Mouse (Mus musculus) midbrain, embryonic 10.5 days (tissue): Measurements from ENCODE around the gene Ice2. TPM values are rescaled to one million over a fixed set of nuclear protein-coding genes. Genes with fewer than 3 reads are reported as not detected.

Experiments
- DNase-seq: peaks from one replicate; pipeline ENCODE4 v3.0.0-alpha.2; 2017; ENCODE audit warnings: low spot score
- H3K27ac ChIP-seq: fragments of 300-500 bp; sonication (generic); replicated peaks from 2 replicates; pipeline ENCODE4 v1.5.1; 2016; ENCODE audit warnings: mild to moderate bottlenecking
- H3K27me3 ChIP-seq: fragments of 300-500 bp; sonication (generic); 2 replicates; pipeline ENCODE4 v1.6.1; 2016; ENCODE audit warnings: low read depth, mild to moderate bottlenecking; ENCODE audit not compliant: poor library complexity, severe bottlenecking
- H3K36me3 ChIP-seq: fragments of 300-500 bp; sonication (generic); 2 replicates; pipeline ENCODE4 v1.6.1; 2016; ENCODE audit warnings: mild to moderate bottlenecking, moderate library complexity
- H3K4me1 ChIP-seq: fragments of 300-500 bp; sonication (generic); 2 replicates; pipeline ENCODE4 v1.6.1; 2016
- H3K4me3 ChIP-seq: fragments of 300-500 bp; sonication (generic); 2 replicates; pipeline ENCODE4 v1.5.1; 2016; ENCODE audit warnings: mild to moderate bottlenecking, moderate library complexity
- H3K9me3 ChIP-seq: fragments of 300-500 bp; sonication (generic); replicated peaks from 2 replicates; pipeline ENCODE4 v1.6.1; 2016; ENCODE audit warnings: mild to moderate bottlenecking
- WGBS: fragments of 180-500 bp; shearing (Covaris S2); methylation state at CpG from one replicate; pipeline ENCODE4 v1.1.7; 2016; 5-methylcytosine and 5-hydroxymethylcytosine counted together
- polyA plus RNA-seq: library from polyadenylated mRNA; unstranded; fragments of >200 nt; fragmentation: Nextera tagmentation; extraction: Ambion mirVana; gene quantifications from 2 replicates; pipeline ENCODE4 v1.2.1, GENCODE M21; 2016

Gene Ice2
- polyA plus RNA-seq, 1 experiment from 2014 or later = 23.2 TPM

DNA sequence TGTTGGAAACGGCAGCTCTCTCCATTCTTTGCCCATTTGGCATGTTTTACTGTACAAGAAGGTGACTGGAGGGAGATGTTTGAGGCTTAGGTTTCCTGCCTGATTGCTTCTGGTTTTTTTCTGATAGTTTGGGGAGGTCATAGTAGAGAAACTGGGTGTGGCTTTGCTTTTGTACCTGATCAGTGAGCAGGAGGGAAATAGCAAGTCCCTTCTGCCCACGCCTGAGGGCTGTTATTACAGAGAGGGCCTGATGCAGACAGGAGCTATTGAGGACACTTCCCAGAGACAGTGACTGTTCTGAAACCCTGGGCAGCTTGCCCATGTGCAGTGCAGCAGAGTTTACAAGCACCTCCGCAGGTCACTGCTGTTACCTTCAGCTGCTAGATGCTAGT is 20.1 kb upstream of the Ice2 start:
- DNase-seq = no peak
- H3K27ac ChIP-seq = no peak overlapping the region
- no peaks in the 10 kb centered on the region for H3K27me3 ChIP-seq
- 96% methylated on average over 3 of the region's 3 CpGs for WGBS
- no peaks in the 10 kb centered on the region for H3K9me3 ChIP-seq
- H3K36me3 ChIP-seq = peaks cover 5% of the 10 kb centered on the region
- H3K4me3 ChIP-seq = no peak overlapping the region
- H3K4me1 ChIP-seq = peaks cover 5% of the 10 kb centered on the region; the same call in 1 of the 2 replicates

DNA sequence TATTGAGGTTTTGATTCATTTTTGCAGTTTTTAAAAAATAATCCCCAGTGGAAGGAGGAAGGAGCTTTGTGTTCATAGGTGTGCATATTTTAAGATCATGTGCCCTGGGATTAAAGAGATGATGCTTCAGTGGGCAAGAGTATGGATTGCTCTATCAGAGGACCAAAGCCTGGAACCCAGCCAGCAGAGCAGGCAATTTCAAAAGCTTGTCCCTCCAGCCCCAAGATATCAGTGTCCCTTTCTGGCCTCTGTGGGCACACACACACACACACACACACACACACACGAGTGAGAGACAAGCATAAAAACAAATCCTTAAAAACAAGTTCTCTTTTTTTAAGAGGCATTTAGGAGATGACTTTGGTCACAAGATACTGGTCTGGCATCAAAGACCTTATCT is 17.2 kb upstream of the Ice2 start:
- no peak overlapping the region for H3K4me3 ChIP-seq
- WGBS = 83% methylated on average over 1 of the region's 1 CpGs
- H3K36me3 ChIP-seq = peaks cover 5% of the 10 kb centered on the region
- no peak for DNase-seq
- H3K9me3 ChIP-seq = no peaks in the 10 kb centered on the region
- H3K27me3 ChIP-seq = no peaks in the 10 kb centered on the region
- peaks cover 6% of the 10 kb centered on the region; the same call in 1 of the 2 replicates for H3K4me1 ChIP-seq
- H3K27ac ChIP-seq = no peak overlapping the region

DNA sequence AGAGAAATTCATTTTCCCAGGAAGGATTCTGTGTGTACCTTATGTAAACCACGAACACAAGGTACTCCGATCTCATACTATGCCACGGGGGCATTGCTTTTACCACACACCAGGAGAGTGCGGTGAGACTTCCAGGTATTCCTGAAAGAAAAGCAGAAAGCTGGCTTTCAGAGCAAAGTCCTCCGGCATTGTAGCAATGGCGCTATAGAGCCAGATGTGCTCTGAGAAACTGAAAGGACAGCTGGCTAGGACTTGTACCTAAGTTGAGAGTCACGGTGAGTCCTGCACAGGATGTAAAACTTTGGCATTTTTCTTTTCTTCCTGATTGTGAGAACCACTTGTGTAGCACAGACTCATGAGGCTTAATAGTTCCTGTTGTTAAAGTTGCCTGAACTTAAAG is 16.0 kb upstream of the Ice2 start:
- WGBS = 68% methylated on average over 7 of the region's 7 CpGs
- Histone ChIP-seq H3K4me3 (no peak overlapping the region), H3K4me1 (peaks cover 6% of the 10 kb centered on the region; the same call in 1 of the 2 replicates), H3K27ac (no peak overlapping the region), H3K27me3 (no peaks in the 10 kb centered on the region), H3K9me3 (no peaks in the 10 kb centered on the region), H3K36me3 (peaks cover 3% of the 10 kb centered on the region)
- DNase-seq = no peak

DNA sequence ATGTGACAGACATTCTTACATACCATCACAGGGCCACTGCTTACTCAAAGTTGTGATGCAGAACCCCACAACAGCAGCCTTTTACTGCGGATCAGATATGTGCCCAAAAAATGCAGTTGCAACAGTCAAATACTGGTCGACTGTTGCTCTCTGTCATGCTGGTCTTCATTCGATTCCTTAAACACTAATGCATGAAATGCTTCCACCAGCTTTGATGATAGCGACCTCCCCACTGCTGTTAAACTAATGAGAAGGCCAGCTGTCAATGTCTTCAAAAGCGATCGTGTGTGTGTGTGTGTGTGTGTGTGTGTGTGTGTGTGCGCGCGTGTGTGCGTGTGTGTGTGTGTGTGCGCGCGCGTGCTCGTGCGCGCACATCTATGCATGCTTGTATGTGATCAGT is 13.2 kb upstream of the Ice2 start:
- Histone ChIP-seq H3K9me3 (no peaks in the 10 kb centered on the region; the same call in 1 of the 2 replicates), H3K27me3 (no peaks in the 10 kb centered on the region), H3K27ac (no peak overlapping the region), H3K4me1 (peaks cover 6% of the 10 kb centered on the region; the same call in 1 of the 2 replicates), H3K36me3 (no peaks in the 10 kb centered on the region), H3K4me3 (no peak overlapping the region)
- DNase-seq = no peak
- 94% methylated on average over 17 of the region's 17 CpGs for WGBS

DNA sequence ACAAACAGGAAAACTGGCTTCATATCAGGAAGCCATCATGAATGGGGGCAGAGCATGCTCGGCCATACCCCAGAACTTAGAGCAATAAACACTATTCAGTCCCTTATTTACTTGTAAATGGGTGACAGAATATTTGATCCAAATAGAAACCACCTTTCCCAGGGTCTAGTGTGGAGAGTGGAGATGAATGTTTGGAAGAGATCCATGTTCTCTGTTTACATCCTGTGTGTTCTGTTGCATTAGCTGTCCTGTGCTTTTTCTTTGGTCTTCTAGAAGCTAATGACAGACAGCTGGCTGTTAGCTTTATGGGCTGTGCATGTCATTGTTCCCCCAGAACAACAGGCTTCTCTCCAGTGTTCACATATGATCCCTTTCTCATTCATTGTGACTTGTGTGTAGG is 12.8 kb upstream of the Ice2 start:
- 80% methylated on average over 1 of the region's 1 CpGs for WGBS

DNA sequence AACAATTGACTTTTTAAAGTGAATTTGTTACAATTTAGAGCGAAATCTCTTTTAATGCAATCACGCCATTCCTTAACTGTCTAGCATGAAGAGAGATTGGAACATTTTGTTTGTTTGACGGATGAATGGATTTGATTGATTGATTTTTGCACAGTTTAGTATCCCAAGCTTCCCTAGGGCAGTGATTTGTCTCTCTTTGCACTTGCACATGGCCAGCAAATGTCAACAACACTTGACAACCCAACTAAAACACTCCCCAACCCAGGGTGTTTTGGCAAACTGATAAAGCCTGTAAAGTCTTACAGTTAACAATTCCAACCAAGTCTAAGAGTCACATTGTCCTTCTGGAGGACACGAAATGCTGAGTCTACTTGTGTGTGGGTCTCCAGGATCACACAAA is 10.4 kb upstream of the Ice2 start:
- Histone ChIP-seq H3K27ac (no peak overlapping the region), H3K4me1 (peaks cover 6% of the 10 kb centered on the region; the same call in 1 of the 2 replicates), H3K27me3 (no peaks in the 10 kb centered on the region), H3K9me3 (no peaks in the 10 kb centered on the region; the same call in 1 of the 2 replicates), H3K36me3 (no peaks in the 10 kb centered on the region), H3K4me3 (no peak overlapping the region)
- WGBS = 91% methylated on average over 4 of the region's 4 CpGs
- DNase-seq = no peak

More for the DNA sequence above, 12.8 kb upstream of the Ice2 start:
- Histone ChIP-seq H3K4me1 (peaks cover 6% of the 10 kb centered on the region; the same call in 1 of the 2 replicates), H3K9me3 (no peaks in the 10 kb centered on the region; the same call in 1 of the 2 replicates), H3K27me3 (no peaks in the 10 kb centered on the region), H3K4me3 (no peak overlapping the region), H3K36me3 (no peaks in the 10 kb centered on the region), H3K27ac (no peak overlapping the region)
- no peak for DNase-seq

DNA sequence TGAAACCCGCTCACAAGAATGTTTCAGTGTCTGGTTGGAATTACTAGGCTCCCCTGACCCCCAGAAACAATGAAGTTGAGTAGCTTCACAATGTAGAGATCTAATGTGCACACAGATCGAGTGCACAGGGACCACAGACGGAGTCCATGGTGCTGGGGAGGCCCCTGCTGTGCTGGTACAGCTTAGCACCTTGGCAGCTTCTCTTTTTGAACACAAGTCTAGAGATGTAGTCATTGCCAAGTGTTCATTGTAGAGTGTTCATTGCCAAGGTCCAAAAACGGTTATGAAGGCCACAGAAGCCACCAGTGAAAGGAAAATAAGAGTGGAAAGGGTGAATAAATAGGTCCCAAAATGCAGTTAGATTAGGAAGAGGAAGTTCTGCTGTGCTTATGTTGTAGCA is 7.1 kb upstream of the Ice2 start:
- 77% methylated on average over 4 of the region's 4 CpGs for WGBS
- H3K27ac ChIP-seq = no peak overlapping the region
- H3K27me3 ChIP-seq = no peaks in the 10 kb centered on the region
- no peak overlapping the region for H3K4me3 ChIP-seq
- DNase-seq = no peak
- no peaks in the 10 kb centered on the region for H3K36me3 ChIP-seq
- no peaks in the 10 kb centered on the region; the same call in 1 of the 2 replicates for H3K9me3 ChIP-seq
- no peaks in the 10 kb centered on the region for H3K4me1 ChIP-seq

DNA sequence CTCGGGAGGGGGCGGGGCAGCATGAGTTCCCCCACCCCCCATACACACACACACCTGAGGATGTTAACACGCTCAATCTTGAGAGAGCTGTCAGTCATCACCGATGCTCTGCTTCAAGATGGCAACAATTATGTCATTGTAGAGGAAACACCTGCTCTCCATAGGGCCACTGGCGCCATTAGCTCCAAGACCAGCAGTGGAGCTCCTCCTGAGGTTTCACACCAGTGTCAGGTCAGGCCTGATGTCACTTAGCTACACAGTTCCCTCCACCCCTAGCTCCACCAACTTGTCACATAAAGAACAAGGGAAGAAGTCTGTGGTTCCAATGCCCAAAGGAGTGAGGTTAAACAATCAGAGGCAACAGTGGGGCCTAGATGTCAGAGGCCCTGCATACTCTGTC is 3.5 kb upstream of the Ice2 start:
- Histone ChIP-seq H3K4me1 (peaks cover 17% of the 10 kb centered on the region), H3K36me3 (no peaks in the 10 kb centered on the region), H3K27ac (no peak overlapping the region), H3K27me3 (no peaks in the 10 kb centered on the region), H3K4me3 (no peak overlapping the region), H3K9me3 (no peaks in the 10 kb centered on the region)
- 87% methylated on average over 5 of the region's 5 CpGs for WGBS
- no peak for DNase-seq

DNA sequence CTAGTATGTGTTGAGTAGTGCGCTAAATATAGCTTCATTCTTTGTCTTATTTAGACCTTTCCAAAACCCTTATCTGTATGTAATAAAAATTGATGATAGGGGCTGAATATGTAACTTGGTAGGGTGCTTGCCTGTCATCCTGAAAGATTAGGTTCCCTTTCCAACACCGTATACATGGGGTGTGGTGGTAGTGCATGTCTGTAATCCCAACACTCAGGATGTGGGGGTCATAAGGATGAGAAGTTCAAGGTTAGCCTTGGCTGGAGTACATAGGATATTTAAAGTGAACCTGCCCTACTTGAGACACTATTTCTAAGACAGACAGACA is 310 bp upstream of the Ice2 start:
- H3K4me1 ChIP-seq = peaks cover 17% of the 10 kb centered on the region
- no peaks in the 10 kb centered on the region for H3K9me3 ChIP-seq
- H3K27me3 ChIP-seq = no peaks in the 10 kb centered on the region
- 82% methylated on average over 2 of the region's 2 CpGs for WGBS
- H3K4me3 ChIP-seq = peak overlapping the region; percentile 85
- peak overlapping the region; percentile 99 for H3K27ac ChIP-seq
- peaks cover 3% of the 10 kb centered on the region; the same call in 1 of the 2 replicates for H3K36me3 ChIP-seq
- DNase-seq = no peak

DNA sequence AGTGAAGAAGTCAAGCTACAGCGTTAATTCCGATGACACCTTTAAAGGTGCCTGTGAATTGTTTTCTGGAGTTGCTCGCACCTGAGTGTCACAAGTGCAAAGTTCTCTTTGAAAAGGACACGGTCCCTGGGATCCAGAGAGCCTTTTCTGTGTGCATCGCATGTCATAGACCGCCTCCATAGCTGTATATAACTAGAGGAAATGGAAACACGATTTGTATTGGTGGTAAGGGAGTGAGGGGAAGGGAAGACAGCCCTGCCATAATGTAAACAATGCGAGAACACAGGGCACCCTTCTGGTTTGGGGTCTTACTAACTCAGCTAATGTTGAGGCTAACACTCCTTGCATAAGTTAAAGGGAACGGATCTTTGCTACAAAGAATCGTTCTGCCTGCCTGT is 746 bp downstream of the Ice2 start:
- 30% methylated on average over 10 of the region's 10 CpGs for WGBS
- Histone ChIP-seq H3K27me3 (no peaks in the 10 kb centered on the region), H3K9me3 (no peaks in the 10 kb centered on the region), H3K4me1 (peaks cover 17% of the 10 kb centered on the region), H3K27ac (peak overlapping the region; percentile 99), H3K4me3 (peak overlapping the region; percentile 85), H3K36me3 (peaks cover 3% of the 10 kb centered on the region; the same call in 1 of the 2 replicates)
- DNase-seq = no peak

DNA sequence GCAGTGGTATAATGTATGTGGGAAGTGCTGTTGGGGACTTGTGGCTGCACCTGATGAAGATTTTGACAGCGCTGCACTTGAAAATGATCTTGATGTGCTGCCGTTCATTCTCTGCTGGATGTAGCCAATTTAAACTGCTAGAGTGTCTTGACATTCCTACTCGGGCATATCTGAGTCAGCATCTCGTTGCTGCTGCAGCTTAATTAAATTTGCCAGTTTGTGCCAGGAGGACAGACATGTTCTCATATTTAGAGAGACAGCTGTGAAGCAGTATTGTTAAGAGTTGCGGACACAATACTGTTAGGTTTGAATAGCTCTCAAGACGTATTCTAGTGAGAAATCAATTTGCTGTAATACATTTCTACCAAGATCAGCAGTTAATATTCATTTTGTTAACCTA is 7.0 kb downstream of the Ice2 start:
- DNase-seq = no peak
- Histone ChIP-seq H3K4me3 (no peak overlapping the region), H3K27me3 (no peaks in the 10 kb centered on the region), H3K27ac (no peak overlapping the region), H3K9me3 (no peaks in the 10 kb centered on the region), H3K36me3 (peaks cover 13% of the 10 kb centered on the region), H3K4me1 (no peaks in the 10 kb centered on the region)
- WGBS = 88% methylated on average over 6 of the region's 6 CpGs

DNA sequence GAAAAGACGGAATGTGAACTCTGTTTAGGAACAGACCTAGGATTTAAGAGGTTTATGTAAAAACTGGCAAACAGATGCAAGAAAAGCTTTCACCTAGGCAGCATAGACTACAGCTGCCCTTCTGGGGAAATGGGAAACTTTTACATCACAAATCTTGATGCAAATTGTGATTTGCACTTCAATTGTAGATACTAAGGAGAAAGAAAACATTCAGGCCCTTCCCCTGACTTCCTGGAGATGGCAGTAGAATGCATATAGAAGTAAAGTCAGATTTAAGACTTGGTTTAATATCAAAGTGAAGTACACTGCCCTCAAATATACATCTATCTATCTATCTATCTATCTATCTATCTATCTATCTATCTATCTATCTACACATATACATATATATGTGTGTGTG is 21.8 kb downstream of the Ice2 start:
- WGBS = 89% methylated on average over 1 of the region's 1 CpGs
- Histone ChIP-seq H3K9me3 (no peaks in the 10 kb centered on the region), H3K36me3 (peaks cover 64% of the 10 kb centered on the region), H3K27me3 (no peaks in the 10 kb centered on the region), H3K4me3 (no peak overlapping the region), H3K27ac (no peak overlapping the region), H3K4me1 (no peaks in the 10 kb centered on the region)
- no peak for DNase-seq

DNA sequence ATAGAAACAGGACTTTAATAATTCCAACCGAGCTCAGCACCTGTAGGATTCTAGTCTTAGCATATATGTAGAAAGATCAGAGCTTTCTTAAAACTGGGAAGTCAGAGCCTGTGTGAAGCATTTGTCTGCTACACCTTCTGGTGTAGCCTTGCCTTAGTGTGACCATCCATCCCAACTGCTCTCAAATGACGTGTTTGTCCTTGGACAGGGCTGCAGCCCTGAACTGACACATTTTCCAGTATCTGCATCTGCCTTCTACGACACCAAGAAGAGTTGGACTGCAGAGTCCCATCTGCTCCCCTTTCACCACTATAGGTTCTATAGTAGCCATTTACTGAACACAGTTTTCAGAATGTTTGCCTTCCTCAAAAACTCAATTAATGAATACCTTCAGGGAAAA is 32.8 kb downstream of the Ice2 start:
- DNase-seq = no peak
- Histone ChIP-seq H3K4me3 (no peak overlapping the region), H3K36me3 (peaks cover 59% of the 10 kb centered on the region), H3K27me3 (no peaks in the 10 kb centered on the region), H3K4me1 (peaks cover 21% of the 10 kb centered on the region), H3K27ac (no peak overlapping the region), H3K9me3 (no peaks in the 10 kb centered on the region)
- WGBS = 83% methylated on average over 3 of the region's 3 CpGs
